9 mouse cellular contexts compared by ENCODE assay signal in genomic region chr9:62438755-62439101, GRCm38 (mm10).
A peak's percentile ranks its signal among the peaks of the same experiment; 100 is the strongest.
DNase-seq lines count a peak whose midpoint lies in the region; ATAC-seq and TF ChIP-seq lines count a peak whose summit lies in the region.
"Had no signal": no experiment of that assay in that cellular context is flagged by ENCODE, and none has a peak within 500 bp of the region (broad histone marks: within the 10 kb centered on the region; RNA-seq: fewer than 3 reads in every experiment).

No protein-coding gene starts in this region.

- no peak for TF ChIP-seq CTCF in left cerebral cortex, adult 2 months (IDR thresholded peaks at IDR 0.05)

- H3K9me3 ChIP-seq in forebrain, embryonic 12.5 days, result no peaks in the 10 kb centered on the region
- no peaks in the 10 kb centered on the region for H3K9me3 ChIP-seq in hindbrain, embryonic 14.5 days (ENCODE audit: control insufficient read depth, low read length)
- no peaks in the 10 kb centered on the region for H3K9me3 ChIP-seq in midbrain, embryonic 14.5 days (ENCODE audit: control insufficient read depth, low read length)
- no peaks in the 10 kb centered on the region for H3K9me3 ChIP-seq in liver, embryonic 12.5 days (replicated peaks)
- H3K9me3 ChIP-seq: megakaryocyte, embryonic 14.5 days had no signal

- no peak overlapping the region for H3K9ac ChIP-seq in forebrain, embryonic 12.5 days
- peak overlapping the region; percentile 4 for H3K9ac ChIP-seq in hindbrain, embryonic 14.5 days
- H3K9ac ChIP-seq in midbrain, embryonic 14.5 days (replicated peaks; ENCODE audit: low read length), result 0 out of 2 replicates have a peak overlapping the region, but pooled peaks have one; percentile 5
- H3K9ac ChIP-seq in liver, embryonic 12.5 days, result no peak overlapping the region

- ATAC-seq in forebrain, embryonic 12.5 days (ENCODE audit: low FRiP score), result peak; percentile 33; the same call in 1 of the 2 replicates
- peak; percentile 66 for ATAC-seq in hindbrain, embryonic 14.5 days (ENCODE audit: low FRiP score)
- peak; percentile 40; the same call in 1 of the 2 replicates for ATAC-seq in midbrain, embryonic 14.5 days (ENCODE audit: low FRiP score, low TSS enrichment)
- no peak for ATAC-seq in megakaryocyte-erythroid progenitor cell, adult 5-6 weeks (replicated peaks; ENCODE audit: low FRiP score, low TSS enrichment, poor library complexity, severe bottlenecking)
- no peak for ATAC-seq in liver, embryonic 12.5 days

- no peaks in the 10 kb centered on the region for H3K36me3 ChIP-seq in forebrain, embryonic 12.5 days (replicated peaks)
- H3K36me3 ChIP-seq in hindbrain, embryonic 14.5 days (replicated peaks; ENCODE audit: control insufficient read depth, insufficient read depth), result no peaks in the 10 kb centered on the region
- no peaks in the 10 kb centered on the region for H3K36me3 ChIP-seq in midbrain, embryonic 14.5 days (ENCODE audit: control insufficient read depth, insufficient read depth, low read length)
- no peaks in the 10 kb centered on the region for H3K36me3 ChIP-seq in liver, embryonic 12.5 days

- no peak overlapping the region for H3K4me2 ChIP-seq in forebrain, embryonic 12.5 days
- H3K4me2 ChIP-seq in hindbrain, embryonic 14.5 days (replicated peaks), result no peak overlapping the region
- no peak overlapping the region for H3K4me2 ChIP-seq in midbrain, embryonic 14.5 days (ENCODE audit: low read length)
- H3K4me2 ChIP-seq in liver, embryonic 12.5 days, result no peak overlapping the region

- intact Hi-C loops in left cerebral cortex, adult 2 months (cut with DNase I), result no loop called here

- no peak overlapping the region for H3K4me3 ChIP-seq in forebrain, embryonic 12.5 days (replicated peaks)
- no peak overlapping the region for H3K4me3 ChIP-seq in hindbrain, embryonic 14.5 days (replicated peaks; ENCODE audit: low read length)
- no peak overlapping the region for H3K4me3 ChIP-seq in left cerebral cortex, adult 2 months
- no peak overlapping the region for H3K4me3 ChIP-seq in midbrain, embryonic 14.5 days (replicated peaks; ENCODE audit: low read depth, low read length)
- H3K4me3 ChIP-seq in liver, embryonic 12.5 days, result no peak overlapping the region
- H3K4me3 ChIP-seq: megakaryocyte, embryonic 14.5 days had no signal

- WGBS in forebrain, embryonic 12.5 days, result 29% methylated on average over 3 of the region's 3 CpGs
- 32% methylated on average over 3 of the region's 3 CpGs for WGBS in hindbrain, embryonic 14.5 days
- 19% methylated on average over 3 of the region's 3 CpGs for WGBS in midbrain, embryonic 14.5 days
- 67% methylated on average over 3 of the region's 3 CpGs for WGBS in liver, embryonic 12.5 days (ENCODE audit: insufficient replicate concordance)

- H3K27ac ChIP-seq in forebrain, embryonic 12.5 days, result peak overlapping the region; percentile 81
- peak overlapping the region; percentile 78 for H3K27ac ChIP-seq in hindbrain, embryonic 14.5 days
- H3K27ac ChIP-seq in left cerebral cortex, adult 2 months, result peak overlapping the region; percentile 95
- peak overlapping the region; percentile 78 for H3K27ac ChIP-seq in midbrain, embryonic 14.5 days (replicated peaks; ENCODE audit: low read depth, low read length)
- no peak overlapping the region for H3K27ac ChIP-seq in liver, embryonic 12.5 days

- DNase-seq in adrenal gland, postnatal 14 days, result peak; percentile 67
- no peak for DNase-seq in adrenal gland, postnatal 4 days (ENCODE audit: low spot score in 2 of 2)
- peak; percentile 66 for DNase-seq in hindbrain, embryonic 14.5 days (ENCODE audit: low spot score)
- DNase-seq in left cerebral cortex, adult 2 months (ENCODE audit: extremely low spot score in 1 of 2, low spot score in 2 of 2), result peak; percentile 62 to 70
- DNase-seq in midbrain, embryonic 14.5 days, result peak; percentile 68

- H3K27me3 ChIP-seq in forebrain, embryonic 12.5 days, result no peaks in the 10 kb centered on the region
- no peaks in the 10 kb centered on the region for H3K27me3 ChIP-seq in hindbrain, embryonic 14.5 days (ENCODE audit: control insufficient read depth, insufficient read depth, low read length)
- no peaks in the 10 kb centered on the region for H3K27me3 ChIP-seq in midbrain, embryonic 14.5 days (ENCODE audit: control insufficient read depth, insufficient read depth, low read length)
- H3K27me3 ChIP-seq in liver, embryonic 12.5 days (replicated peaks), result no peaks in the 10 kb centered on the region

- peaks cover 25% of the 10 kb centered on the region for H3K4me1 ChIP-seq in forebrain, embryonic 12.5 days
- peaks cover 22% of the 10 kb centered on the region for H3K4me1 ChIP-seq in hindbrain, embryonic 14.5 days (replicated peaks; ENCODE audit: control insufficient read depth, insufficient read depth, low read length)
- H3K4me1 ChIP-seq in midbrain, embryonic 14.5 days (ENCODE audit: control insufficient read depth, insufficient read depth, low read length), result peaks cover 19% of the 10 kb centered on the region
- H3K4me1 ChIP-seq in liver, embryonic 12.5 days, result peaks cover 17% of the 10 kb centered on the region

Comparison
In these comparisons a context has a peak if more than half of its experiments do, and no peak if none do; other contexts are left out.
1. DNase-seq: peak in adrenal gland, postnatal 14 days (single experiment), hindbrain, embryonic 14.5 days (single experiment), left cerebral cortex, adult 2 months (2 of 2) and midbrain, embryonic 14.5 days (single experiment); none in adrenal gland, postnatal 4 days (0 of 2).
2. ATAC-seq: peak in forebrain, embryonic 12.5 days (single experiment), hindbrain, embryonic 14.5 days (single experiment) and midbrain, embryonic 14.5 days (single experiment); none in megakaryocyte-erythroid progenitor cell, adult 5-6 weeks (single experiment) and liver, embryonic 12.5 days (single experiment).
3. H3K9ac ChIP-seq: peak in hindbrain, embryonic 14.5 days (single experiment) and midbrain, embryonic 14.5 days (single experiment); none in forebrain, embryonic 12.5 days (single experiment) and liver, embryonic 12.5 days (single experiment).